Mouse (Mus musculus): Measurements from ENCODE around the gene Eprs.

GRCm38 (mm10) chr1:185454575-185454954 is 91.7 kb downstream of the Eprs start, which contains the start of gene Slc30a10:
- TF ChIP-seq CTCF (IDR thresholded peaks at IDR 0.05; ENCODE audit: low read depth, low read length) (no peak), POLR2A (IDR thresholded peaks at IDR 0.05; ENCODE audit: borderline replicate concordance, low read depth, low read length) (no peak)
